Mouse (Mus musculus): Measurements from ENCODE around the gene Idh3a.
A peak's percentile ranks its signal among the peaks of the same experiment; 100 is the strongest.
"Not testable (repeated sequence)": the region's sequence is repeated elsewhere in the genome, so short reads cannot be mapped to it uniquely, and the experiment has no call there.

Gene Idh3a

DNA sequence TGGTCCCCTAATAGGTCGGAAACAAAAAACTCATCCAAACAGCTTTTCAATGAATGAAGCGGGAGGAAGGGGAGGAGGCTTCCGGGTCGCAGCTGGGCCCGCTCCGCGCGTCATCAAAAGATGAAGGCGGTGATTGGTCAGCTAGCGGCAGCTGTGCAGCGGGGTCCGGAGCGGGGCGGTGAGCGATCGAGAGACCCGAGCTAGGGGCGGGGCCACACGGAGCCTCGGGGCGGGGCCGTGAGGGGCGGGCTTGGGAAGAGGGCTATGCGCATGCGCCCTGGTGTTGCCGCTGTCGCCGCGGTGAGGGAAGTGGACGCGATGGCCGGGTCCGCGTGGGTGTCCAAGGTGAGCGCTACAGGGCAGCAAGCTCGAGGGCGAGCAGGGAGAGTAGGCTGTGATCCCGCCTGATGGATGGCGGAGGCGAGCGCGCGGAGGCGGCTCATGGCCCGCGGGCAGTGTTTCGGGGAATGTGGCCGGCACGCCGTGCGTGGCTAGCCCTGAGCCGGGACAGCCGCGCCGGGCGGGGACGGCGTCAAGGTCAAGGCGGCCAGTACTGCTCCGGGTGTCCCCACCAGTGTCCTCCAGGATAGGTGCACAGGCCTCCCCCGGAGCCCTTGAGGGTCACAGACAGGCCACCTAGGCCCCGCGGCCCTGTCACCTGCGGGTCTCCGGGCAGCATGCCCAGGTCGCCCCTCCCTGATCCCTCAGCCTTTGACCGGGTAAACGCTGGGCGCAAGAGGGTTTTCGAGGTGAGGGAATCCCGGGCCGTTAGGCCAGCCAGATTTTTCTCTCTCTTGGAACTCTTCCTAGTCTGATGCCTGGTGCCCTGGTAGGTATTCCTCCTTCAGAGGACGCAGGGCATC is at the start of gene Idh3a:
Idh3a (plus strand) TSS at position 136 of the 863 bp plus-strand sequence.
- DNase-seq (ENCODE audit: low spot score) = peak; percentile 97

DNA sequence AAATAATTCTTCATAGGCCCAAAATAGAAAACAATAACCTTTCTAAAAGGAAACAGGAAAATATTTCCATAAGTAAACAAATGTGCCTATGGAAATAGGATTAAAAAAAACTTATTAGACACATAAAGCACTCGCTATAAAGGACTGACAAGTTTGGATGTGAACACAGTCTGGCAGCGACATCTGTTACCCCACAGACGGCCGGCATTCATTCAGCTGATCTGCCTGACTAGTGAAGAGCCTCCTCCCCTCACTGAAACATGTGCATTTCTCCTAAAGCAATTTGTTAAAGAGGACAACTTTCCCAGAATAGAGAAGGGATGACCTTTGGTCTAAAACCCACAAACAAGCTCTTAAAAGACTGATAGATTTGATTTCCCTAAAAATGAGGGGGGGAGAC is 49.1 kb upstream of the Idh3a start:
- no peak for DNase-seq (ENCODE audit: low spot score)

DNA sequence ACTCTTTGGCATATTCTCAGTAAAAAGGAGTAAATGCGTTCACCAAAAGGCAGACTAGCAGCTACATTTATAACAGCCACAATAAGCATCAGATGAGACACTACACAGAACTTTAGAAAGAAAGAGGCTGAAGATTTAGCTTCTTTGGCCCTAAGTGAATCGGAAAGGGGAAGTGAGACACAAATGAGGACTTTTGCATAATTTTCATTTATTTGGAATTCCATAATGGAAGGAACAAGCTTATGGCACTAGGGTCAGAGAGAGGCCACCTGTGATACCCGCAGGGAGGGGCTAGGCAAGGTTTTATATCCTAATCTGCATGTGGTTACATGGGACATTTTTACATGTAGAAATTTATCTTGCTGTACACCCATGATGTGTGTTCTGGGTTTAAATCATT is 48.7 kb upstream of the Idh3a start:
- no peak for DNase-seq (ENCODE audit: low spot score)

DNA sequence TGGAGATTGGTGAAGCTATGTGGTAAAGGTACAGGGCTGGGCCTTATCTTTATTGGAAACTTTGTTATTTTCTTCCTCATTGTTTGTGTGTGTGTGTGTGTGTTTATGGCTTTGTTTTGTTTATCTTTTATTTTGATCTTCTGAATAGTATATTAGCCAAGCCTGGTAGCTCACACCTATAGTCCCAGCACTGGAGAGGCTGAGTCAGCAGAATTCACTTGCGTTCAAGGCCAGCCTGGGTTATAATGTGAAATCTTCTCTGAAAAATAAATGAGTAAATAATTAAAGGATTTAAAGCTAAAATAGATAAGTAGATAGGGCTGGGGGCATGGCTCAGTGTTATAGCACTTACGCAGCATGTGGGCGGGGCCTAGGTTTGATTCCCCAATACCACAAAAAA is 47.9 kb upstream of the Idh3a start:
- DNase-seq (ENCODE audit: low spot score) = no peak

DNA sequence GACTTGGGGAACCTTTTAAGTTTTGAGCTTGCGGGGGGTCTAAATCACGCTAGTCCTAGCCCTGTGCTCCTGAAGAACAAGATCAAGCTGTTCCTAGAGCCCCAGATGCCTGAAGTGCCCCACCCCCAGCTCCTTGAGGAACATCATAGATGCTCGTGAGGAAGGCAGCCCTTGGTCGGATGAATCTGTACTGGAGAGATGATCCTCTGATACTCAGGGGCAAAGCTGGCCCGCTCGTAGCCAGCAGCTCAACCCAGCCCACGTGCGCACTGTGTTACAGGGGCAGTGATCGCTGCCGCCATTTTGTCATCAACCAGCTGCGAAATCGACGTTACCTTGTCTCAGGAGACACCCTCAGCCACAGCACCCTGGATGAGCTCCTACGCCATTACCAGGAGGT is 47.5 kb upstream of the Idh3a start, which contains the start of gene Sh2d7:
Sh2d7 (plus strand) TSS at position 301 of the 400 bp plus-strand sequence.
- no peak for DNase-seq (ENCODE audit: low spot score)

DNA sequence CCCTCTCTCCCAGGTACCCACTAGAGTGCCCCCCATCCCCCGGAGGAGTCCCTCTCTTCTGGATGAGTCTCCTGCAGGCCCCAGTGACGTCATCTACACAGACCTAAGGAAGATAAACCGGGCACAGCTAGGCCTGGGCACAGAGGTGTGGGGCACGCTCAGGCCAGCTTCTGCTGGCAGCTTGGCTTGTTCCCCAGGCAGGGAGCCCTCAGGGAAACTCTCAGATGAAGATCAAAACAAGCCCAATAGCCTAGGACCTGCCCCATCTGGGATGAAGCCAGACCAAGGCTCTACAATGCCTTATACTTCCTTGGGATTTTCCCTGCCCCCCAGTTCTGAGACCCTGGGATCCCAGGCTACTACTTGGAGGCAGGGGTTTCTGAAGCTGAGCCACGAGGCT is 45.3 kb upstream of the Idh3a start:
- DNase-seq (ENCODE audit: low spot score) = no peak

DNA sequence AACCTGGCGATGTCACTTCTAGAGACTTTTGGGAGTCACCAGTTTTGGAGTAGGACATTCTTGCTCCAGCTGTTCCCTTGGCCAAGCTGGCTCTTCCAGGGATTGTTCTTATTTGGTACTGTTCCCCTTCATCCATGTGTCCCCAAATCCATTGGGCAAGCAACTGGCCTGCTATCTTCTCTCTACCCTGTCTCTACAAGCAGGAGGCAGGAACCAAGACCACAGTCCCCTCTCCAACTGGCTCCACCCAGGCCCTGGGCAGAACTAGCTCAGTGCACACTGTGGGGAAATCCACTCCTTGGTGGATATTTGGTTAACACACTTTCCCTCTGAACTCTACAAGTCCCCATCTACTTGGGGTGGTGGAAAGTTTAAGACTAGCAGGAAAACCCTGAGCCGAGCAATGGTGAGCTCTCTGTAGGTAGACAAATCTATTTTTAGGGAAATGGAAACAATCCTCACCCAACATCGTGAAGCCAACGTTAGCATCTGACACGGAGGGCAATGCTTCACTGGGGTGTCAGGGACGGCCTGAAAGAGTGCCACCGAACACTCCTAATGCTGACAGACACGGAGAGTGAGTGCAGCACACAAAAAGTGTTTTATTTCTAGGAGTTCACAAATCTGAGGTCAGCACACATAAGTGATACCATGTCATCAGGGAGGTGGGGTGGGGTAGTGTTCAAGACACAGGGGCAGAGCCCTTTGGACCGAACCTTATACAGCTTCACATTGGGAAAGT is 41.8 kb upstream of the Idh3a start:
- DNase-seq (ENCODE audit: low spot score) = no peak

DNA sequence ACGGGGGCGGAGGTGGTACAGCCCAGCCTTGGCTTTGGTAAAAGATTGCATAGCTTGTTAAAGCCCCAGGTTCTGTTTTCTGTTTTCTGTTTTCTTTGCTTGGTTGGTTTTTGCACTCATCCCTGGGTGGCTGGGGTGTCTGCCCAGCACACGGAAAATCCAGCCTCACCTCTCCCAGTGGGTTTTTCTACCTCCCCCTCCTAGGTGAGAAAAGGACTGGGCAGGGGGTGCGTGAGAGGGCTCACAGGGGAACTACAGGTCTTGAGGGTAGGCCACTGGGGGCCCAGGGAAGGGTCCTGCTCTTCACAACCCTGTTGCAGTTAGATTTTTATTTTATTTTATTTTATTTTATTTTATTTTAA is 41.2 kb upstream of the Idh3a start:
- no peak for DNase-seq (ENCODE audit: low spot score)

DNA sequence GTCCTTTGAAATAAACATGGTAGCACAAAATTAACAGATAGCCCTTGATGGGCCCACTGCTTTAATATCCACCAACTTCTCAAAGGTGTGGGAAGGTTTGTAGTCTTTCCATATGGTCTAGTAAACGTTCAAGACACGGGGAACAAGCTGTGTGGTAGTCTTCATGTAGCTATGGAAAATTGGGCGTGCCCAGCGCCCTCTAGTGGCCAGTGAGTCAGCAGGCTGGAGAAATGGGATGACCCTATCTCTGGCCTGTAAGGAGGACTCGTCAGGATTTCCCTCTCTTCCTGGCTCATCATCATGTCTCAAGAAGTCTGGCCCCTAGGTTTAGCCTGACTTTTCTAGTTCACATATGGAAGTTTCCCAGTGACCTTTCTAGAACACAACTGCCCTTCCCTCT is 38.6 kb upstream of the Idh3a start:
- DNase-seq (ENCODE audit: low spot score) = peak; percentile 15

DNA sequence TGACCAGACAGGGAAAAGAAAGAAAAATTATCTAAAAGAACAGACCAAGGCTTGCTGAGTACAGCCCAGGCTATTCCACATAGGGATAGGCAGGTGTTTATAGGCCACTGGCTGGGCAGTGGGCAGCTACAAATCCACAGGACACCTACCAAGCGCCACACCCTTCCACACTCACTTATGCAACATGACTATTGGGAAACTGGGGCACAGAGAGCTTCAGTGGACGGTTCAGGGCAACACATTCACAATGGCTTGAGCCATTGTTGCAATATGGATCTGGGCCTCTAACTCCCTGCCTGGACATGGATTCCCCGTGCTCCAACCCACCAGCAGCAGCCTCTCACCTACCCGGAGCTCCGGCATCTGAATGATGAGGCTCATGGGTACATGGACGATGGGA is 36.7 kb upstream of the Idh3a start:
- no peak for DNase-seq (ENCODE audit: low spot score)

DNA sequence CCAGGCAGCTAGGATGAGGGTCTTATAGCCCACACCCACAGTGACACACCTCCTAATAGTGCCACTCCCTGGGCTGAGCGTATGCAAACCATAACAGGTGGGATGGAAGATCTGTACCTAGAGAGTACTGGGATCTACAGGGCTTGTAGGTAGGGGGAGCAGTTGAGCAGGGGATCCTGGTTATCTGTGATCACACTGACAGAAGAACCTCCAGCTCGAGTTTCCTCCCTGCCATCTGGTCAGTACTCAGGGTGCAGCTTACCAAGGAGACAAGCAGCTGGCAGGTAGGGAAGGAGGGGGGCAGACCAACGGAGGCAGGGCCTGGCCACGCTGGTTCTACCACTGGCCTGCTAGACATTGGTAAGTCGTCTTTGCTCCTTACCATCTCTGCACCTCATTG is 33.7 kb upstream of the Idh3a start:
- no peak for DNase-seq (ENCODE audit: low spot score)

DNA sequence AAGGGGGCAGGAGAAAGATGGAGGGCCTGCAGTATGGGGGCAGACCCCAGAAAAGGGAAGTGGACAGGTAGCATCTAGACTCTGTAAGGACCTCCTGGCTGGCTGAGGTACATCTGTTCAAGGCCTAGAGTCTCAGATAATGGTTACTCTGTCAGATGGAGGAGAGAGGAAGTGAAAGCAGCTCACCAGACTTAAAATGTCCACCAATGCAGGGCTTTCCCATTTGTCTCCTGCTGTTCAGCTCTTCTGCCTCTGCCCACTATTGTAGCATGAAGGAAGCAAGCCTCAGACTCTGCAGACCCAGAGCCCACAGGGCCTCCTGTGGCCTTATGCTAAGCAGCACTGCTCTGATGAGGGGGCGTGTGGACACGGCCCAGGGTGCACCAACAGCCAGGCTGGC is 31.1 kb upstream of the Idh3a start:
- no peak for DNase-seq (ENCODE audit: low spot score)

DNA sequence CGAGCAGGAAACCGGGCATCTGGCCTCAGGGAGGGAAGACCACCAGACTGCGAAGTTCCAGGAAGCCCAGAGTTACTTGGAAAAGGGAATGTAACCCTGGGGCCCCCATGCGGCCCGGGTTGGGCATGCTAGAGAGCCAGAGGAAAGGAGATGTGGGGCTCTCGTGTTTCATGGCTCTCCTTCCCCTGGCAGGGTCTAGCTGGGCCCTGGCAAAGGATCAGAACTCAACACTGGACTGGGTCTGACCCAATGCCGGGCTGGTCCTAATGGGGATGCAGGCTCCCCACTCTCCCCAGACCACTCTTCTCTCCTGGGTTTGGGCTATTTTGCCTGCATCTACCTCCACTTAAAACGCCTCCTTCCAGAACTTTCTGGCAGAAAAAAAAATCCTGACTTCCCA is 27.4 kb upstream of the Idh3a start:
- DNase-seq (ENCODE audit: low spot score) = no peak

DNA sequence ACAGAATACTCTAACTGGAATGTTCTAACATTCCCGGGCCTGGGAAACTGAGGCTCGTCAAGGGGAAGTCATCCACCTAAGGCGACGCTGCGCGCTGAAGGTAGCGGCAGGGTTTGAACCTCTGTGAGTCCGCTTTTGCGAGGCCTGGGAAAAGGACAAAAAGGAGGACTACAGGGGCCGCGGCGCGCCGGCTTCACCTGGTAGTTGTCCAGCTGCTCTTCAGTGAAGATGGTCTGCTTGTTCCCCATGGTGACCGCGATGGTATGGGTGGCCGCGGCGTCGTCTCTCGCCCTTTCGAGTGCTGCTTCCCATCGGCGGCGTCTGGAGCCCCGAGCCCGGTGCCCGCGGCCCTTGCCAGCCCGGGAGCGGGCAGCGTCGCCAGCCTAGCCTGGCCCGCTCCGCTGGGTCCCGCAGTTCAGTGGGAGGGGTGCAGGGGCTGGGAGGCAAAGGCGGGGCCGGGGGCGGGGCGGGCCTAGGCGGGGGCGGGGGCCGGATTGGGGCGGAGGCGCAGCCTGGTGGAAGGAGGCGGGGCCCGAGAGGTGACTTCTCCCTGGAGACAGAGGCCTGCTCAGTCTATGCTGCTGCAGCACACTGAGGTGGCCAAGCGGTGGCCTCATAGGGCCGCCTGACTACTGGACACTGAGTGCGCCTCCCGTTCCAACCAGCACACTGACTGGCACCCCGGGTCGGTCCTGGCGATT is 26.2 kb upstream of the Idh3a start, which contains the start of gene Cib2:
Cib2 (minus strand) TSS at position 448 of the 701 bp plus-strand sequence.
- DNase-seq (ENCODE audit: low spot score) = peak; percentile 85

DNA sequence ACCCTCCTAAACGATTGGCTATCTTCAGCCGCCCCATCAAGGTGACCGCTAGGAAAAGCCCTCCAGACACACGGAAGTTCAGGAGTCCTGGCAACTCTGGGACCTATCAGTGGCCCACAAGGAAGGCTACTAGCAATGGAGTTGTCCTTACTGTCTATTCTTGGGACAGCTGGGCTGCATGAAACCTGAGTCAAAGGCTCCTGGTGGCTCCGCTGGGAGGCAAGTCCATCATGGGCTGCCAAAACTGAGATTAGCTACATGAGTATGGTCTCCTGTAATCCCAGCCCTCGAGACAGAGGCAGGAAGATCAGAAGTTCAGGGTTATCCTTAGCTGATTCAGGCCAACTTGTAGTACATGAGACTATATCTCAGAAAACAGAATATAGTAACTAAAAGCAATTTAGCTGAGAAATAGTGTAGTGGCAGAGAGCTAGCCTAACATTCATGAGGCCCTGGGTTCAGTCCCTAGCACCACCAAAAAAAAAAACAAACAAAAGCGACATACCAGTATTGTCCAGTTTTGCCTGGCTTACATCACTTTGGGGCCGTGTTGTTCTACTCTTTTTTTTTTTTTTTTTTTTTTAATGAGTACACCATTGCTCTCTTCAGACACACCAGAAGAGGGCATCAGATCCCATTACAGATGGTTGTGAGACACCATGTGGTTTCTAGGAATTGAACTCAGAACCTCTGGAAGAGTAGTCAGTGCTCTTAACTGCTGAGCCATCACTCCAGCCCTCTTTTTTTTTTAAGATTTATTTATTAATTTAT is 25.1 kb upstream of the Idh3a start:
- DNase-seq (ENCODE audit: low spot score) = no peak

DNA sequence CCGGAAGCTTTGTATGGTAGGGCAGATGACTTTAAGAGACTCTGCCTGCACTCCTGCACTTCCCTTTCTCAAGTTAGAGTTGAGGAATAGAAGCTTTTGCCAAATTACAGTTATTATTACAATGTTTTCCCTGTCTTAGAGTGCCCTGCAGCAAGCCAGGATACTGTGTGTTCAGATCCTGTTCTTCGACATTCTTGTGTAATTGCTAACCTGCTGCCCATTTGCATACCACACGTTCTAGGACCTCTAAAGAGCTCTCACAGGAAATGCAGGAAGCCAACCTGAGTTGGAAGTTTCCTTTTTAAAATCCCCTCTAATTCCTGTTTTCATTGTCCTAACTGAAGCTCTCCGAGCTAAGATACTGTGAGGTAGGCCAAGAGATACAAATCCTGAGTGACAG is 19.2 kb upstream of the Idh3a start:
- no peak for DNase-seq (ENCODE audit: low spot score)

DNA sequence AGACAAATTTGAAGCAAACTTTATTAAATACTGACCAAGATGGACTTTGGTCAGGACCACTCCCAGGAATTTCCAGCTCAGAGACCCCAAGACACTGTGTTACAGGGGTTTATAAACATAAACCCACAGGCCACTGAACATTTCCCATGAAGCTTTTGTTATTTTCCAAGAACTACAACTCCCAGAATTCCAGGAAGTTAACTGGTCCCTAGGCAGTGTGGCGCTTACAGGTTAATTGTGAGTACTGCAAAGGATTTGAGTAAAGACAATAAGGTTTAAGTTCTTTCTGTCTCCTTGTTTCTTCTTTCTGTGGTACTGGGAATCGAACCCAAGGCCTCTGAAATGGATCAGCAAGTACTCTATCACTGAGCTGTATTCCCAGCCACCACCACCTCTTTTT is 17.4 kb upstream of the Idh3a start:
- no peak for DNase-seq (ENCODE audit: low spot score)

DNA sequence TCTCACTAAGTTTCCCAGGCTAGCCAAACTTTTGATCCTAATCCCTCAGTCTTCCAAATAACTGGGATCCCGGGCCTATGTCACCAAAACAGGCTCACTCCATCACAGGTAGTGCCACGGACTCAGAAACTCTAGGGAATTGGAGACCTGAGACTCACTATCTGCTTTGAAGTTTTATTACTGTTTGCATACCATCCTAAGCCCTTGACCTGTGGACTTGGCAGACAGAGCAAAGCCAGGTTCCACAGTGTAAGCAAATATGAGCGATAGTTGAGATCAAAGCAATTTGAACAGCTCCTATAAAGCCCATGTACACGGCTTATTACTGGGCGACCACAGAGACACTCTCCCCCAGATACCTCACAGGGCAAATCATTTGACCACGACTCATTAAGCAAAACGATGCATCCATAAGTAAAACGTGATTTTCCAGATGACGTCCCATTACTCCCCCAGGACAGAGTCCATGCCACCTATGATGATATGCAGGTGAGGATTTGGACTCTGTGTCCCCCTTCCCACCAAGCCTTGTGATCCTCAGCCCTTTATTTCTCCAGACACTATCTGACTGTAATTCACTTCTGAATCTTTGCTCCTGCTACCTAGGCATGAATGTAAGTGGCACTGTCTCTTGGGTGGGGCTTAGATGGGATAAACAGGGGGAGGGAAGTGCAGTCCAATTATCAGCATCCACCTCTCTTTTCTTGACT is 14.8 kb upstream of the Idh3a start:
- no peak for DNase-seq (ENCODE audit: low spot score)

DNA sequence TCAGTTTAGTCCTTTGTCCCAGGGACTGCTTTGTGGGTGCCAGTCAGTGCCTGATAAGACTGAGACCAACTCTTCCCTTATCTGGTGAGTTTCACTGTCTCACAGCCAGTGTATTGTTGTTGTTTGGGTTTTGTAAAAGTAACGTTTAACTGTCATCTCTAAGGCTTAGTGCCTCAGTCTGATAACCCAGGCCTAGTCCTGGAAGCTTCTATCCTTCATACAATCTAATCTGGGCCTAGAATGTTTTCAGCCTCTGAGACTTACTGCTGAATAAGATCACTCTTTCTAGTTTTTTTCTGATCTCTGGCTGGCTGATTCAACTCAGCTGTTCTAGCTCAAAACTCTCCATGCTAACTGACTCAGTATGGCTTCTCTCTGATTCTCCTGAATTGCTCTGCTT is 2.4 kb upstream of the Idh3a start:
- no peak for DNase-seq (ENCODE audit: low spot score)

DNA sequence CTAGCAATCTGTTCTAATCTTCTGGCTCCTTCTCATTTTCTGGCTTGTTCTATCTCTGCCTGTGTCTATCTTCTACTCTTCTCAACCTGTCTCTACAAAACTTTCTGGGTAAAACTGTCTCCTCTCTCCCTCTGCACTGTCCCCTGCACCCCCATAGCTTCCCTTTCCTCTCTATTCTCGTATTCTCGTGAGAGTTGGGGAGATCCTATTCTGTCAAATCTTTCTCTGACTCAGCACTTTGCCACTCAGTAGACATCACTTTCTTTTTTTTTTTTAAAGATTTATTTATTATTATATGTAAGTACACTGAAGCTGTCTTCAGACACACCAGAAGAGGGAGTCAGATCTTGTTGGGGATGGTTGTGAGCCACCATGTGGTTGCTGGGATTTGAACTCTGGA is 2.0 kb upstream of the Idh3a start:
- not testable (repeated sequence) for DNase-seq (ENCODE audit: low spot score)

DNA sequence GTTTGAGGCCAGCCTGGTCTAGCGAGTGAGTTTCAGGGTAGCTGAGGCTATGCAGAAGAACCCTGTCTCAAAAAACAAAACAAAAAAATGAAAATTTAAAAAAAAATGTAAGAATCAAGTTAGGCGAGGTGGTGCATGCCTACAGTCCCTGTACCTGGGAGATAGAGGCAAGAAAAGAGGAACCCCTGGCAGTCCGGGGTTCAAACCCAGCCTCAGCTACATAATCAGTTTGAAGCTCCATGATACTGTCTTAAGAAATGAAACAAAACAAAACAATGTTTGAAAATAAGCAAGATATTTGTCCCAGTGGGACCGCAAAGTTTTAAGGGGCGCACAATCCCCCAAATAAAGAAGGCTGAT is 315 bp upstream of the Idh3a start:
- no peak for DNase-seq (ENCODE audit: low spot score)

Data from ovary, adult 18-20 months (tissue).